Mouse (Mus musculus) c-Kit-positive CD71-positive TER-119-positive erythroid progenitor cells, embryonic 14.5 days (primary cell): Measurements from ENCODE around the gene Suclg2.

ENCODE experiments used
- DNase-seq: peaks from one replicate; pipeline ENCODE4 v3.0.0-alpha.2; 2013; ENCODE audit warnings: low spot score

Suclg2 gene

GRCm38 (mm10) chr6:95556320-95556719, 162.3 kb downstream of the Suclg2 start:
- no peak for DNase-seq

- no peak for DNase-seq
Observed at GRCm38 (mm10) chr6:95552339-95552950, 166.2 kb downstream of the Suclg2 start.

GRCm38 (mm10) chr6:95551000-95551399, 167.6 kb downstream of the Suclg2 start:
- DNase-seq: no peak

- DNase-seq: no peak
Observed at GRCm38 (mm10) chr6:95546189-95546832, 172.3 kb downstream of the Suclg2 start.

- DNase-seq: no peak
Observed at GRCm38 (mm10) chr6:95545714-95546113, 172.9 kb downstream of the Suclg2 start.

- DNase-seq: no peak
Observed at GRCm38 (mm10) chr6:95545296-95545695, 173.3 kb downstream of the Suclg2 start.

- DNase-seq: no peak
Observed at GRCm38 (mm10) chr6:95535191-95535590, 183.4 kb downstream of the Suclg2 start.

GRCm38 (mm10) chr6:95519846-95520245, 198.8 kb downstream of the Suclg2 start:
- no peak for DNase-seq

GRCm38 (mm10) chr6:95518406-95518805, 200.2 kb downstream of the Suclg2 start:
- no peak for DNase-seq

- DNase-seq: no peak
Observed at GRCm38 (mm10) chr6:95515721-95516120, 202.9 kb downstream of the Suclg2 start.

GRCm38 (mm10) chr6:95514726-95515125, 203.9 kb downstream of the Suclg2 start:
- DNase-seq: no peak

- no peak for DNase-seq
Observed at GRCm38 (mm10) chr6:95511689-95512088, 206.9 kb downstream of the Suclg2 start.

GRCm38 (mm10) chr6:95500771-95501170, 217.8 kb downstream of the Suclg2 start:
- DNase-seq: no peak

GRCm38 (mm10) chr6:95499639-95500038, 219.0 kb downstream of the Suclg2 start:
- DNase-seq: no peak

- no peak for DNase-seq
Observed at GRCm38 (mm10) chr6:95492216-95492956, 226.2 kb downstream of the Suclg2 start.

- DNase-seq: no peak
Observed at GRCm38 (mm10) chr6:95491043-95491442, 227.6 kb downstream of the Suclg2 start.

- no peak for DNase-seq
Observed at GRCm38 (mm10) chr6:95485791-95486190, 232.8 kb downstream of the Suclg2 start.

GRCm38 (mm10) chr6:95484183-95484818, 234.3 kb downstream of the Suclg2 start:
- DNase-seq: no peak

GRCm38 (mm10) chr6:95483686-95484085, 234.9 kb downstream of the Suclg2 start:
- DNase-seq: no peak

- DNase-seq: no peak
Observed at GRCm38 (mm10) chr6:95483127-95483526, 235.5 kb downstream of the Suclg2 start.

- DNase-seq: no peak
Observed at GRCm38 (mm10) chr6:95479801-95480200, 238.8 kb downstream of the Suclg2 start.

GRCm38 (mm10) chr6:95469521-95469920, 249.1 kb downstream of the Suclg2 start:
- DNase-seq: no peak

- DNase-seq: no peak
Observed at GRCm38 (mm10) chr6:95465322-95465721, 253.3 kb downstream of the Suclg2 start.
